Mouse (Mus musculus) Patski (cell line): ENCODE data around the gene Gcgr. TPM values are rescaled to one million over a fixed set of nuclear protein-coding genes. Genes with fewer than 3 reads are reported as not detected.
"Not testable (repeated sequence)": the region's sequence is repeated elsewhere in the genome, so short reads cannot be mapped to it uniquely, and the experiment has no call there.

ENCODE experiments used
- ATAC-seq: fragments of 100-300 bp; one replicate; pipeline ENCODE4 v1.8.0; 2021
- CTCF ChIA-PET: fragments of 350-600 bp; sonication (Branson Sonifier 250); formaldehyde crosslinking; loops from one replicate; lab custom pipeline; 2022; ENCODE audit warnings: inconsistent platforms; lab: Charles Lee
- POLR2A ChIA-PET: fragments of 350-600 bp; sonication (Branson Sonifier 250); formaldehyde crosslinking; loops from one replicate; lab custom pipeline; 2022; ENCODE audit warnings: antibody characterized with exemption, inconsistent platforms; lab: Charles Lee
- DNase-seq: peaks from one replicate; pipeline ENCODE4 v3.0.0-alpha.2; 2011; ENCODE audit warnings: low read depth, low spot score
- H3K27me3 ChIP-seq: fragments of 371-371 bp; one replicate; pipeline ENCODE4 v1.5.1; 2021
- CTCF ChIP-seq: fragments of 100-300 bp; IDR thresholded peaks from one replicate; pipeline ENCODE4 v1.5.1; 2021
- in situ Hi-C: fragments of 300-500 bp; cut with MboI; formaldehyde crosslinking; loops from 3 replicates; pipeline ENCODE4 v1.11.1; 2018; ENCODE audit warnings: low pct_unique_long_range_greater_than_20kb, mixed read lengths
- polyA plus RNA-seq: library from polyadenylated mRNA; unstranded; gene quantifications from one replicate; pipeline ENCODE4 v1.2.3, GENCODE M21; 2021

The Gcgr gene
- polyA plus RNA-seq, 1 experiment from 2014 or later = not detected

GRCm38 (mm10) chr11:120501701-120502100, 28.8 kb upstream of the Gcgr start:
- ChIA-PET CTCF (interaction anchor here (1.9 kb wide), 1 partner anchor 12 kb away, joined by 8 read pairs; no protein-coding TSS in a partner anchor), POLR2A (interaction anchor here (0.6 to 1.8 kb wide), 2 partner anchors 10 to 13 kb away, joined by 3 to 4 read pairs; partner anchors contain the start of gene Slc25a10)
- in situ Hi-C loops = no loop called here
- no peaks in the 10 kb centered on the region for H3K27me3 ChIP-seq
- TF ChIP-seq CTCF = no peak
- no peak for ATAC-seq
- DNase-seq = no peak

DNA sequence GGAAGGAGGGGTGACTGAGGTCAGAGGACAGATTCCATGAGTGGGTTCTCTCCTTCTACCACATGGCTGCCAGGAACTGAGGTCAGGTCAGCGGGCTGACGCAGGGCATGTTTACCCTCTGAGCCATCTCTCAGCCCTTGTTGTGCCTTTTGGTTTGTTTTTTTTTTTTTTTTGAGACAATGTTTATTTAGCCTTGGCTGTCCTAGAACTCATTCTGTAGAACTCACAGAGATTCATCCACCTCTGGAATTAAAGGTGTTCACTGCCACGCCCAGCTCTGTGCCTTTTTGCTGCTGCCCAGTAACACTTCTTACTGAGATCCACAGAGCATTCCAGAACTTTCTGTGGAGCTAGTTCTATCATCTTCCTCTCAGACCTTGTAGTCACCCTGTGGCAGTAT, 24.8 kb upstream of the Gcgr start:
- POLR2A ChIA-PET = no interaction called here
- DNase-seq = no peak
- ATAC-seq = no peak
- no peaks in the 10 kb centered on the region for H3K27me3 ChIP-seq
- in situ Hi-C loops = no loop called here
- no peak for TF ChIP-seq CTCF
- CTCF ChIA-PET = interaction anchor here (1.1 to 4.2 kb wide), 2 partner anchors 10 to 15 kb away, joined by 3 to 26 read pairs; partner anchors contain the start of gene Slc25a10

DNA sequence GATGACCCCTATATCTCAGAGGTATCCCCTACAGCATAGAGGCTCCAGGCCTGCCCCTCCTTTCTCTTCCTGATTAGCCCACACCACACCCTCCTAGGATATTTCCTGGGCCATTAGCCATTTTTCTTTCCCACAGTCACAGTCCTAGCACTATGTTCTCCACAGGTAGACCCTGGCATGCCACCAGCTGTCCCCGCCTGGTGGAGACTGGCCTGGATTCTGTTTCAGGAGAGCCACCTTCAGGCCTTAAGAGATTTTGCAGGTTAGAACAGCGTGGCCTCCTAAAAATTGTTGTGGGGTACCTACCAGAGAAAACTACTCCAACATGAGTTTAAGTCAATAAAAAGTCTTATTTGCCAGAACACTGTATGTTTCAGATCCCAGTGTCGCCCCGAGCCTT, 23.6 kb upstream of the Gcgr start:
- no peak for ATAC-seq

GRCm38 (mm10) chr11:120507611-120508289, 22.7 kb upstream of the Gcgr start:
- ChIA-PET POLR2A (interaction anchor here (1.1 kb wide), 1 partner anchor 17 kb away, joined by 4 read pairs; the partner anchor contains the start of gene Slc25a10), CTCF (interaction anchor here (0.9 to 4.2 kb wide), 3 partner anchors 17 to 151 kb away, joined by 3 to 26 read pairs (median 4); partner anchors contain the start of genes P4hb and Slc25a10)
- no peaks in the 10 kb centered on the region for H3K27me3 ChIP-seq
- DNase-seq (no peak), ATAC-seq (no peak)
- no peak for TF ChIP-seq CTCF
- in situ Hi-C loops = no loop called here

More for the DNA sequence above, 23.6 kb upstream of the Gcgr start:
- TF ChIP-seq CTCF = no peak
- in situ Hi-C loops = no loop called here
- POLR2A ChIA-PET = no interaction called here
- H3K27me3 ChIP-seq = no peaks in the 10 kb centered on the region
- CTCF ChIA-PET = interaction anchor here (1.1 to 4.2 kb wide), 3 partner anchors 8 to 16 kb away, joined by 3 to 26 read pairs (median 3); partner anchors contain the start of gene Slc25a10
- DNase-seq = no peak

DNA sequence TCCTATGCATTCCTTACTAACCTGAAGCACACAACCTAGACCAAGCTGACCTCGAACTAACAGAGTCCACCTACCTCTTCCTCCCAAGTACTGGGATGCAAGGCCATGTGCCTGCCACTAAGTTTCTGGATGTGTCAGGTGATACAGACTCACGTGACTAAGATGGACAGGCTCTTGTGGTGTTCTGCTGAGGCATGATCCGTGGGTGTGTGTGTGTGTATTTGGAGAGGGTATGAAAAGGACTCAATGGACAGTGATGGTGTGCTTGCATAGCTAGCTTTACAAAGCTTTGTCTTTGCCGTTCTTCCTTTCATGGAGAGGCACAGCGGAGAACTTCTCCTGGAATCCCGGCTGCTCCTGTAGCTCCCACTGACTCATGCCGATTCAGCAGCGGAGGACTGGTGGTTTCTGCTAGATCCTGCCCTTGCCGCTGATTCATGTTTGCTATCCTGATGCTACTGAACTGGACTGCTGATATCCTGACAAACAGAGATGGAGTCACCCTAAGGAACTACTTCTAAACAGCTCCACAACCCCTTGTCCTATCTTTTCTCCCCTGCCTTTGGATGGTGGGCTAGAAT, 22.1 kb upstream of the Gcgr start:
- ChIA-PET POLR2A (interaction anchor here (1.1 kb wide), 1 partner anchor 17 kb away, joined by 4 read pairs; the partner anchor contains the start of gene Slc25a10), CTCF (interaction anchor here (0.9 to 4.2 kb wide), 3 partner anchors 17 to 150 kb away, joined by 3 to 26 read pairs (median 4); partner anchors contain the start of genes P4hb and Slc25a10)
- no peaks in the 10 kb centered on the region for H3K27me3 ChIP-seq
- no peak for TF ChIP-seq CTCF
- in situ Hi-C loops = no loop called here
- DNase-seq = no peak
- ATAC-seq = no peak

- no peak for DNase-seq
- CTCF ChIA-PET = interaction anchor here (1.1 to 2.1 kb wide), 2 partner anchors 16 to 67 kb away, joined by 3 to 4 read pairs; no protein-coding TSS in a partner anchor
- TF ChIP-seq CTCF = no peak
- no peak for ATAC-seq
- POLR2A ChIA-PET = interaction anchor here (0.5 to 1.1 kb wide), 3 partner anchors 20 to 122 kb away, joined by 3 to 4 read pairs (median 3); no protein-coding TSS in a partner anchor
- in situ Hi-C loops = no loop called here
- no peaks in the 10 kb centered on the region for H3K27me3 ChIP-seq
Measured at GRCm38 (mm10) chr11:120509940-120510339, 20.6 kb upstream of the Gcgr start.

DNA sequence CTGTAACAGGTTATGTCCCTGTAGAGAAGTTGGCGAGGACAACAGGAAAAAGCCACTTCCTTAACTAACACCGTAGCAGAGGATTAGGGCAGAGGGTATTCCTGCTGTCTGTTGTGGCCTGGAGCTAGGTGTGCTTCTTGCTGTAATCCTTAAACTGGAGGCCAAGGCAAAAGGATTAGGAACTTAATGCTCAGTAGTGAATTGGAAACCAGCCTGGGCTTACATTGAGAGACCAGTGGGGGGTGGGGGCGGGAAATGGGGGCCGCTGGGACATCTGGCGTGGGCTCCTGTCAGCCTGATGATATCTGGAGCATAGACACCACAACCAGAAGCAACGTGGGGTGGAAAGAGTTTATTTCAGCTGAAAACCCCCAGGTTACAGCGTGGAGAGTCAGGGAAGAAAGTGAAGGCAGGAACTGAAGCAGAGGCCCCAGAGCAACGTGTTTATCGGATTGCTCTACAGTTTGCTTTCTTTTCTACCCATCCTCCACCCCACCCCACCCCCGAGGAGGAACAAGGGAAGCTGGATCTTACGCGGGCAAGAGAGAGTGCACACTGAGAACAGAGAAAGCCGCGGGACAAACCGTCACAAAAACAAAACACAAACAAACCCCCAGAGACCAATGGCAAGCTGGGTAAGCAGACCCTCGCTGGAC, 20.0 kb upstream of the Gcgr start:
- ChIA-PET CTCF (interaction anchor here (1.1 to 2.1 kb wide), 3 partner anchors 16 to 67 kb away, joined by 3 to 4 read pairs (median 4); no protein-coding TSS in a partner anchor), POLR2A (interaction anchor here (0.5 to 1.1 kb wide), 4 partner anchors 21 to 121 kb away, joined by 3 to 4 read pairs (median 3); no protein-coding TSS in a partner anchor)
- no peak for TF ChIP-seq CTCF
- in situ Hi-C loops = no loop called here
- no peak for DNase-seq
- no peak for ATAC-seq
- H3K27me3 ChIP-seq = no peaks in the 10 kb centered on the region

GRCm38 (mm10) chr11:120512790-120513453, 17.6 kb upstream of the Gcgr start:
- CTCF ChIA-PET = interaction anchor here (1.1 to 1.5 kb wide), 3 partner anchors 23 to 71 kb away, joined by 3 to 5 read pairs (median 3); no protein-coding TSS in a partner anchor
- in situ Hi-C loops = no loop called here
- DNase-seq = peak; percentile 9
- no peaks in the 10 kb centered on the region for H3K27me3 ChIP-seq
- no peak for TF ChIP-seq CTCF
- no peak for ATAC-seq
- POLR2A ChIA-PET = interaction anchor here (0.8 kb wide), 1 partner anchor 21 kb away, joined by 3 read pairs; no protein-coding TSS in a partner anchor

DNA sequence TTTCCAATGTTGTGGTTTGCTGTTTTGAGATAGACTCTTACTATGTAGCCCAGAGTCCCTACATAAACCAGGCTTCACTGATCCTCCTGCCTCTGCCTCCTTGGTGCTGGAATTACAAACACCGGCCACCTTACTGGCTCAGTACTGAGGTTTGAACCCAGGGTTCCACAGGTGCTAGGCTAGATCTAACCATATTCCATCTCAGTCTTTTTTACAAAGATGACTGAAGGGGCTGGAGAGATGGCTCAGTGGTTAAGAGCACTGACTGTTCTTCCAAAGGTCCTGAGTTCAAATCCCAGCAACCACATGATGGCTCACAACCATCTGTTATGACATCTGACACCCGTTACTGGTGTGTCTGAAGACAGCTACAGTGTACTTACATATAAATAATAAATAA, 16.2 kb upstream of the Gcgr start:
- POLR2A ChIA-PET, H3K27me3 ChIP-seq, in situ Hi-C loops, DNase-seq, ATAC-seq: not testable (repeated sequence)
- CTCF ChIA-PET = interaction anchor here (1.1 to 2.0 kb wide), 3 partner anchors 58 to 70 kb away, joined by 3 to 6 read pairs (median 5); no protein-coding TSS in a partner anchor
